Mouse (Mus musculus) neural tube, embryonic 10.5 days (tissue): ENCODE data around the gene Gm3685.
"Not testable (repeated sequence)": the region's sequence is repeated elsewhere in the genome, so short reads cannot be mapped to it uniquely, and the experiment has no call there.

ENCODE experiments used
- DNase-seq: peaks from one replicate; pipeline ENCODE4 v3.0.0-alpha.2; 2017; ENCODE audit warnings: low spot score; ENCODE audit errors: extremely low spot score

The Gm3685 gene

GRCm38 (mm10) chr14:7044870-7045269 is at the start of gene Gm3685:
Gene Gm3685, minus strand, starts transcription at chr14:7044970.
- DNase-seq: not testable (repeated sequence)

- DNase-seq: peak; percentile 52
Measured at GRCm38 (mm10) chr14:7026781-7027749, 17.7 kb downstream of the Gm3685 start, which contains the start of gene Gm10406. Gene Gm10406, minus strand, starts transcription at chr14:7027449.

- not testable (repeated sequence) for DNase-seq
Measured at GRCm38 (mm10) chr14:7026274-7026673, 18.5 kb downstream of the Gm3685 start.
